Mouse (Mus musculus) E14TG2a.4 (cell line): ENCODE measurements around the gene H2afy2.

Experiments
- CTCF ChIP-seq: conservative IDR thresholded peaks from 2 replicates; pipeline ENCODE4 v1.5.1; 2014; ENCODE audit warnings: low read length
- NANOG ChIP-seq: IDR thresholded peaks from 2 replicates; pipeline ENCODE4 v1.6.1; 2014; ENCODE audit warnings: borderline replicate concordance, low read length, mixed read lengths
- POU5F1 ChIP-seq: IDR thresholded peaks from 2 replicates; pipeline ENCODE4 v1.6.1; 2014; ENCODE audit warnings: low read length, borderline replicate concordance

DNA sequence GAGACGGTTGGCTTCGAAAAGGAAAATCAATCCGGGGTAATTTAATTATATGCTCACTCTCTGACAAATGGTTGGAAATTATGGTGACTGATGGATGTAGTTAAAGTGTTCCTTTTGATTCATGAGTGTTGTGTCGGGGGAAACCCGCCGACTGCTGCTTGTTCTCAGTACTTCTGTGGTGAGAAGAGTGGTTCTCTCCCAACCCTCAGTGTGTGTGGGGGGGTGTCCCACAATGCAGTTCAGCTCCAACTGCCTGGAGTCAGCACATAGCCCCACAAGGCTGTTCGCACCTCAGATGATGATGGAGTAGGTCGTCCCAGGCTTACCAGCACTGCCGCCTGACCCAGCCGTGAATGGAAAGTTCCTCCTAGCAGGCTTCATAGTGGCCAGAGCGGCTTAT, 54.8 kb downstream of the H2afy2 start:
- TF ChIP-seq CTCF (no peak), POU5F1 (no peak), NANOG (no peak)
